Mouse (Mus musculus) hindbrain, embryonic 12.5 days (tissue): Measurements from ENCODE around the gene Scyl2. TPM values are rescaled to one million over a fixed set of nuclear protein-coding genes. Genes with fewer than 3 reads are reported as not detected.
"Not testable (repeated sequence)": the region's sequence is repeated elsewhere in the genome, so short reads cannot be mapped to it uniquely, and the experiment has no call there.

Source experiments
- ATAC-seq: fragments of 200-750 bp; cut with Nextera tagmentation; 2 replicates; pipeline ENCODE4 v1.8.0; 2017; ENCODE audit warnings: moderate TSS enrichment; ENCODE audit not compliant: low FRiP score
- H3K27ac ChIP-seq: fragments of 300-500 bp; sonication (generic); 2 replicates; pipeline ENCODE4 v1.5.1; 2016; ENCODE audit warnings: mild to moderate bottlenecking
- H3K27me3 ChIP-seq: fragments of 300-500 bp; sonication (generic); 2 replicates; pipeline ENCODE4 v1.6.1; 2016; ENCODE audit warnings: mild to moderate bottlenecking
- H3K36me3 ChIP-seq: fragments of 300-500 bp; sonication (generic); 2 replicates; pipeline ENCODE4 v1.6.1; 2016; ENCODE audit warnings: mild to moderate bottlenecking
- H3K4me1 ChIP-seq: fragments of 300-500 bp; sonication (generic); 2 replicates; pipeline ENCODE4 v1.6.1; 2016
- H3K4me2 ChIP-seq: fragments of 300-500 bp; sonication (generic); replicated peaks from 2 replicates; pipeline ENCODE4 v1.6.1; 2016; ENCODE audit warnings: mild to moderate bottlenecking
- H3K4me3 ChIP-seq: fragments of 300-500 bp; sonication (generic); 2 replicates; pipeline ENCODE4 v1.5.1; 2016; ENCODE audit warnings: mild to moderate bottlenecking
- H3K9ac ChIP-seq: fragments of 300-500 bp; sonication (generic); 2 replicates; pipeline ENCODE4 v1.6.1; 2016; ENCODE audit warnings: mild to moderate bottlenecking, moderate library complexity
- H3K9me3 ChIP-seq: fragments of 300-500 bp; sonication (generic); replicated peaks from 2 replicates; pipeline ENCODE4 v1.6.1; 2016; ENCODE audit warnings: mild to moderate bottlenecking
- WGBS: fragments of 180-500 bp; shearing (Covaris S2); methylation state at CpG from one replicate; pipeline ENCODE4 v1.1.7; 2016; 5-methylcytosine and 5-hydroxymethylcytosine counted together
- polyA plus RNA-seq: library from polyadenylated mRNA; unstranded; fragments of >200 nt; fragmentation: Nextera tagmentation; extraction: Ambion mirVana; gene quantifications from 2 replicates; pipeline ENCODE4 v1.2.1, GENCODE M21; 2016

Gene Scyl2
- polyA plus RNA-seq, 1 experiment from 2014 or later, result 11.8 TPM

DNA sequence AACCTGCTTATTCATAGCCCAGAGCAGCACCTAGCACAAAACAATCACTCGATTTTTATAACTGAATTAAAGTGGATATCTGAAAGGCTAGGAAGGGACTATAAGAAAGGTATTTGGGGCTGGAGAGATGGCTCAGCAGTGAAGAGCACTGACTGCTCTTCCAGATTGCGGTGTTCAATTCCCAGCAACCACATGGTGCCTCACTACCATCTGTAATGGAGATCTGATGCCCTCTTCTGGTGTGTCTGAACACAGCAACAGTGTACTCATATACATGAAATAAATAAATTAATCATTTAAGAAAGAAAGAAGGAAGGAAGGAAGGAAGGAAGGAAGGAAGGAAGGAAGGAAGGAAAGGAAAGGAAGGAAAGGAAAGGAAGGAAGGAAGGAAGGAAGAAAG is 10.2 kb upstream of the Scyl2 start:
- H3K27me3 ChIP-seq, H3K9ac ChIP-seq, H3K9me3 ChIP-seq, H3K27ac ChIP-seq, H3K4me3 ChIP-seq, H3K4me2 ChIP-seq, ATAC-seq, H3K36me3 ChIP-seq, H3K4me1 ChIP-seq: not testable (repeated sequence)
- WGBS, result 74% methylated on average over 2 of the region's 2 CpGs

DNA sequence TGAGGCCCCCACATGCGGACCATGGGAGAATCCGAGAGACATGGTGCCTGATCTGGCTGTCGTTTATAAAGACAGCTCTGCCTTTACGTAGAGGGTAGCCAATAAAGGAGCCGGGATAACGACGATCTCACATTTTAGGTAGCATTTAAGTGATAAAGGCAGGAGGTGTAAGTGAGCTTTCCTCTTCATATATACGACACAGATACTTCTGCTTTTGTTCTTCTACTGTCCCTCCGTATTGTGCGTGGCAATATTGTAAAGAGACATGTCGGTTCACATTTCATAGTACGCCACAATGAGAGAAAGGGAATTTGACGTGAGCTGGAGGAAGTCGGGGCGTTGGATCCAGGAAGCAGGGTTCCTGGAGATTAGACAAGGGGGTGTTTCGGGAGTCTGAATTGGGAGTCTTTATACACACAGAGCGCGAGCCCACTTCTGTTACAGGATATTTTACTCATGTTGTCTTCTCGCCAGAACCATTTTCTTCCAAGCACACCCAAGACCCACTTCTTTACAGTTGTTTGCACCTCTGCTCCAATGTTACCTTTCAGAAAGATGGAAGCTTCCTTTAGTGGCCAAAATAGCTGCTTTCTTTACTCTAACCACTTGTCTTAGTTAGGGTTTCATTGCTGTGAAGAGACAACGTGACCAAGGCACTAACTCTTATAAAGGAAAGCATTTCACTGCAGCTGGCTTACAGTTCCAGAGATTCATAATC is 9.3 kb upstream of the Scyl2 start:
- ATAC-seq, result no peak
- no peaks in the 10 kb centered on the region for H3K9me3 ChIP-seq
- H3K36me3 ChIP-seq, result no peaks in the 10 kb centered on the region
- no peak overlapping the region for H3K9ac ChIP-seq
- H3K27me3 ChIP-seq, result 0 out of 2 replicates have a peak, but pooled peaks cover 2% of the 10 kb centered on the region
- 84% methylated on average over 20 of the region's 20 CpGs for WGBS
- no peak overlapping the region for H3K4me3 ChIP-seq
- no peak overlapping the region for H3K4me2 ChIP-seq
- H3K4me1 ChIP-seq, result no peaks in the 10 kb centered on the region
- H3K27ac ChIP-seq, result no peak overlapping the region

DNA sequence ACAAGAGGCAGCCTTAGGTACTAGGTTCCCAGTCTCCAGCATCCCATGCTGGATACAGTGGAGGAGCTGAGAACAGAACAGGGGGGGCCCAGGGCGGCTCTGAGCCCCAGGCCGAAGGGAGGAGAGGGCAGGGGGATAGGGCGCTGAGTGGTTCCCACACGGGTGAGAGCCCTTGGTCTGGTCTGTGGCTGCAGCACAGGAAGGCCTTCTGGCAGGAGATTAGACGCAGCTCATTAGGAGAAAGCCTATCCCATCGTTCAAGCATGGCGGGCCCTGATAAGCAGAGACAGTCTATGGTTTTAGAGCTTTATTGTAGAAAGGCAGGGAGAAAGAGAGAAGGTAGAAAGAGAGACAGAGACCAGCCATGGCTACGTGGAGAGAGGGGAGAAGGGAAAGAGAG is 3.9 kb upstream of the Scyl2 start:
- no peaks in the 10 kb centered on the region for H3K36me3 ChIP-seq
- no peak overlapping the region for H3K9ac ChIP-seq
- H3K27ac ChIP-seq, result no peak overlapping the region
- ATAC-seq, result no peak
- peaks cover 2% of the 10 kb centered on the region; the same call in 1 of the 2 replicates for H3K27me3 ChIP-seq
- H3K4me2 ChIP-seq, result no peak overlapping the region
- H3K4me1 ChIP-seq, result peaks cover 6% of the 10 kb centered on the region
- H3K4me3 ChIP-seq, result no peak overlapping the region
- 65% methylated on average over 8 of the region's 8 CpGs for WGBS
- H3K9me3 ChIP-seq, result no peaks in the 10 kb centered on the region

DNA sequence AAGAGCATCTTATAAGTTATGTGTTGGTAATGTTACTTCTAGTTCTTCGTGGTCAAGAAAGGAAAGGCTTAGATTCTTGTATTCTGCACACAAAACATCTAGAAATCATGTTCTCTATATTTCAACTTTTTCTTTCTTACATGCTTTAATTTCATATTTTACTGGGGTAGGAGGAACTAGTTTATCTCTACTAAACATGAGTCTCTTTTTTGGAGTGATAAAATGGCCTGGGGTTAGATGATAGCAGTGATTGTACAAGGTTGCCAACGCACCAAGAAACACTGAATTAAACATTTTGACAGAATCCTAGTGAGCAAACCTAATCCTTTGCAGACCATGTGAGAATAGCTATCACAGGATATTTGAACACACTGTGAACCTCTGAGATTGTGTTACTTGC is 1.4 kb upstream of the Scyl2 start:
- H3K4me3 ChIP-seq, result no peak overlapping the region
- 79% methylated on average over 2 of the region's 2 CpGs for WGBS
- H3K36me3 ChIP-seq, result no peaks in the 10 kb centered on the region
- H3K9me3 ChIP-seq, result no peaks in the 10 kb centered on the region
- H3K4me2 ChIP-seq, result no peak overlapping the region
- no peak overlapping the region for H3K27ac ChIP-seq
- H3K4me1 ChIP-seq, result peaks cover 18% of the 10 kb centered on the region
- no peak for ATAC-seq
- H3K27me3 ChIP-seq, result peaks cover 2% of the 10 kb centered on the region; the same call in 1 of the 2 replicates
- no peak overlapping the region for H3K9ac ChIP-seq

DNA sequence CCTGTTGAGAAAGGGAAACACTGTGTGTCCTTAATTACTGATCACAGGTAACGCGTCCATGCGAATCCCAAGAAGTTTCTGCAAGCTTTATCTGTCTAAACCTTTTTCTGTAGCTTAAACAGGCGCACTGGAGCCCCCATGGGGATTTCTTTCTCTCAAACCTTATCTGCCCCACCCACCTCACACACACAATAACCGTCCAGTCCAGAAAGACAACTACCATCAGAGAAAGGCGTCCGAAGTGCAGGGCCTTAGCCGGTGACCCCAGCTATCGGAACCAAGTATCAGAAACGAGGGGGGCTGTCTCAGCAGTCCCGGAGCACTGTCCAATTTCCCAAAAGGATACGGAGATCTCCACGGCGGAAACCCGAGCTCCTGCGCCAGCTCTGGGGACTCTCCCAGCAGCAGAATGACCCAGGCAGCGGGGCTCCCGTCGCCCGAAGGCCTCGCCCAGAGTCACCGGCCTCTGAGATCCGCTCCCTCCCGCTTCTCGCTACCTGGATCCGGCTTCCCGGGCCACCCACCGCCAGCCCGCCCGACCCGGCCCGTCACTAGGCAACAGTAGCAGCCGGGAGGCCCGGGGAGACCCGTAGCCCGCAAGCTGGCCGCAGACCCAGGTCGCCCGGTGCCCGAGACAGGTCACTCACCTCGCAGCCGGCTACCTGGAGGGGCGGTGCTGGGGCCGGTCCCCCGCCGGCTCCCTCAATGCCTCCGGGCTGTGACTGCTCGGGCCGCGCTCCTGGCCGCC is 520 bp downstream of the Scyl2 start:
- H3K9me3 ChIP-seq, result no peaks in the 10 kb centered on the region
- peak overlapping the region; percentile 77 for H3K4me2 ChIP-seq
- H3K36me3 ChIP-seq, result no peaks in the 10 kb centered on the region
- WGBS, result 1% methylated on average over 45 of the region's 51 CpGs
- ATAC-seq, result no peak; the same call in 1 of the 2 replicates
- H3K9ac ChIP-seq, result peak overlapping the region; percentile 98
- peaks cover 2% of the 10 kb centered on the region; the same call in 1 of the 2 replicates for H3K27me3 ChIP-seq
- peak overlapping the region; percentile 99 for H3K4me3 ChIP-seq
- peak overlapping the region; percentile 75; the same call in 1 of the 2 replicates for H3K27ac ChIP-seq
- peaks cover 18% of the 10 kb centered on the region for H3K4me1 ChIP-seq

DNA sequence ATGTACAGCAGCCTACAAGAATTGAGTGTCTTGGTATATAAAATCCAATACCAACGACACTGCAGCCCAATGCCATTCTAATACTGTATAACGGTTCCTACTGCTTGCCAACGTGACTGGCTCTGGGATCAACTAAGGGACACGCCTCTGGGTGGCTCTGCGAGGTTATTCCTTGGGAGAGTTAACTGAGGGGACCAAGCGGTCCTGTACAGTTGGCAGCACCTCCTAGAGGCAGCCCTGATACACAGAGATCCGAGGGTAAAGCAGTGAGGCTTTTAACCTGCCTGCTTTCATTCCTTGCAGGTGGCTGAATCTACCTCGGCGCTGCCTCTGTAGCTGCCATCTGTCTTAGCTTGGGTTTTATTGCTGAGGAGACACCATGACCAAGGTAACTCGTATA is 3.1 kb downstream of the Scyl2 start:
- H3K9me3 ChIP-seq, result no peaks in the 10 kb centered on the region
- 84% methylated on average over 10 of the region's 10 CpGs for WGBS
- no peak overlapping the region for H3K9ac ChIP-seq
- H3K4me1 ChIP-seq, result peaks cover 18% of the 10 kb centered on the region
- H3K27me3 ChIP-seq, result no peaks in the 10 kb centered on the region; the same call in 1 of the 2 replicates
- no peak for ATAC-seq
- H3K4me2 ChIP-seq, result no peak overlapping the region
- 0 out of 2 replicates have a peak, but pooled peaks cover 3% of the 10 kb centered on the region for H3K36me3 ChIP-seq
- H3K4me3 ChIP-seq, result no peak overlapping the region
- no peak overlapping the region for H3K27ac ChIP-seq

DNA sequence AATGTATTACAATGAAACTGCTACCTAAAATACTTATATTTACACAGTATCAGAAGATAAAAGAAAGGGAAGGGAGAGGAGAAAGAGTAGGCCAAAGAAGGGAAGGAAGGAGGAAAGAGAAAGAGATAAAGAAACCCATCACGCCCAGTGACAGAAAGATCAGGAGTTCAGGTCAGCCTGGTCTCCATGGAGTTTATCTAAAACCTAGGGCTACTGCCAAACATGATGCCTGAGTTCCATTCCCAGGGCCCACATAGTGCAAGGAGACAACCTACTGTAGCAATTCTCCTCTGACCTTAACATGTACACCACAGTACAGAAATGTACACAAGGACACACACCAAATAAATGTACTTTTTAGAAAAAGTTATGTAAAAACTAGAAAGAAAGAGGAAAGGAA is 3.9 kb downstream of the Scyl2 start:
- Histone ChIP-seq H3K4me2 (no peak overlapping the region), H3K4me3 (no peak overlapping the region), H3K9ac (no peak overlapping the region), H3K36me3 (0 out of 2 replicates have a peak, but pooled peaks cover 3% of the 10 kb centered on the region), H3K4me1 (peaks cover 18% of the 10 kb centered on the region), H3K9me3 (no peaks in the 10 kb centered on the region), H3K27me3 (no peaks in the 10 kb centered on the region; the same call in 1 of the 2 replicates), H3K27ac (no peak overlapping the region)
- 94% methylated on average over 1 of the region's 1 CpGs for WGBS
- ATAC-seq, result no peak

DNA sequence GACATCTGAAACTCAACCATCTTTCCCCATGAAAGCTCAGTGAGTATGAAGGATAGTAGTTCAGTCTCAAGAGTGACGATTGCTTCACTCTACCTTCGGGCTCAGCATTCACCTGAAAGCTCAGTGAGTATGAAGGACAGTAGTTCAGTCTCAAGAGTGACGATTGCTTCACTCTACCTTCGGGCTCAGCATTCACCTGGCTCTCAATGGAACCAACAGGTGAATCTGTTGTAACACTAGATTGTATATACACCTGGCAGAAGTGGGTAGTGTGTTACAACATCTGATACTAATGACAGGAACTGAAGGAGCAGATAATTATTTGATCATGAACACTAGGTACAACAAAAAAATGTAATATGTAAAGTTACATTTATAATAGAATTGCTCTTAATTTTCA is 4.4 kb downstream of the Scyl2 start:
- 96% methylated on average over 4 of the region's 4 CpGs for WGBS
- no peak overlapping the region for H3K4me2 ChIP-seq
- H3K4me3 ChIP-seq, result no peak overlapping the region
- H3K27ac ChIP-seq, result no peak overlapping the region
- no peak overlapping the region for H3K9ac ChIP-seq
- H3K36me3 ChIP-seq, result 0 out of 2 replicates have a peak, but pooled peaks cover 3% of the 10 kb centered on the region
- H3K27me3 ChIP-seq, result no peaks in the 10 kb centered on the region
- ATAC-seq, result no peak
- H3K9me3 ChIP-seq, result no peaks in the 10 kb centered on the region
- peaks cover 18% of the 10 kb centered on the region for H3K4me1 ChIP-seq

DNA sequence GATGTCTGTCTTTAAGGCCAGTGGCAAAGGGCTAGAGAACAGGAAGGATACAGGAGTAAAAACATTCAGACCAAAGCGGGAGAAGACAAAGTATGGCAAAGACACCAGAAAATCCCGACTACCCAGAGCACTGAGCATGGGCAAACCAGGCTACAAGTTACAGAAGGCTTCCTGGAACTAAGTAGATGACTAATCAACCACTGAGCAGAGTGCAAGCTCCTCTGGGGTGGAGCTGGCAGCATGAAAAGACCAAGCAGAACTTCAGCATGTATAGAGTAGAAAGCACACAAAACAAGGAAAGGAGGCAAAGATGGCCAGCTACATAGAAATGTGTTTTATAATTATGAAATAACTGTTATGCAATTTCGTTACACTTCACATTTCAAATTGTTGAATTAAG is 5.6 kb downstream of the Scyl2 start:
- Histone ChIP-seq H3K36me3 (0 out of 2 replicates have a peak, but pooled peaks cover 3% of the 10 kb centered on the region), H3K27me3 (no peaks in the 10 kb centered on the region), H3K4me2 (no peak overlapping the region), H3K4me3 (no peak overlapping the region), H3K27ac (no peak overlapping the region), H3K4me1 (peaks cover 15% of the 10 kb centered on the region), H3K9ac (no peak overlapping the region), H3K9me3 (no peaks in the 10 kb centered on the region)
- ATAC-seq, result no peak
- 93% methylated on average over 3 of the region's 3 CpGs for WGBS

DNA sequence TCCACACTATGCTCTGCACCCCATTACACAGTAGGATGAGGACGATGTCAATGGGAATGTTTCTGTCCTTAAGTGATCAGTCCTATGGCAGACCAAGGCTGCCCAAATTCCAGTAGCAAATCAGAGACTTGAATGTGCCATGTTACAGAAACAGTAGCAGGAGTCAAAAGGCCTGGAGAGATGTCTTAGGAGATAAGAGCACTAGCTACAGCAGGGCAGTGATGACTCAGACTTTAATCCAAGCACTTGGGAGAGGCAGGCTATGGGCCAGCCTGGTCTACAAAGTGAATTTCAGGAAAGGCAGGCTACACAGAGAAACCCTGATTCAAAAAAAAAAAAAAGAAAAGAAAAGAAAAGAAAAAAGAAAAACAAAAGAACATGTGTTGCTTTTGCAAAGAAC is 6.6 kb downstream of the Scyl2 start:
- Histone ChIP-seq H3K27me3 (no peaks in the 10 kb centered on the region), H3K4me1 (peaks cover 9% of the 10 kb centered on the region; the same call in 1 of the 2 replicates), H3K27ac (no peak overlapping the region), H3K9me3 (no peaks in the 10 kb centered on the region), H3K4me2 (no peak overlapping the region), H3K4me3 (no peak overlapping the region), H3K36me3 (0 out of 2 replicates have a peak, but pooled peaks cover 3% of the 10 kb centered on the region), H3K9ac (no peak overlapping the region)
- ATAC-seq, result no peak
- 94% methylated on average over 1 of the region's 1 CpGs for WGBS

DNA sequence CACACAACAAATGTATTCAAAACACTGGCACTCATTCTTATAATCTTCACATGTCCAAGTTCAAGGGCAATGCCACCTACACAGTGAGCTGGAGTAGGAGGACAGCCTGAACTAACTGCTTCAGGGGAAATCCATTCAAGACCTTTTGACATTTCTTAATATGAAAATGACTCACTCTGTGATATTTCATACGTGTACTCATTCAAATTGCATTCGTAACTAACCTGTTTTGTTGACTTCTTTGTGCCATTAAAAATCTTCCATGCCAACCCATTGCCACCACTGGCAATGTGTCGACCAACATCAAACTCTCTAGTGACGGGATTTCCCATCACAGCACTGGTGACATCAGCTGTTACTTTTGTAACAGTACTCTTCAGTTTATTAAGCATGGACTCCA is 8.0 kb downstream of the Scyl2 start:
- no peak overlapping the region for H3K9ac ChIP-seq
- 94% methylated on average over 4 of the region's 4 CpGs for WGBS
- no peak overlapping the region for H3K4me2 ChIP-seq
- ATAC-seq, result no peak
- H3K27me3 ChIP-seq, result no peaks in the 10 kb centered on the region
- no peak overlapping the region for H3K27ac ChIP-seq
- no peaks in the 10 kb centered on the region; the same call in 1 of the 2 replicates for H3K4me1 ChIP-seq
- 0 out of 2 replicates have a peak, but pooled peaks cover 3% of the 10 kb centered on the region for H3K36me3 ChIP-seq
- H3K9me3 ChIP-seq, result no peaks in the 10 kb centered on the region
- H3K4me3 ChIP-seq, result no peak overlapping the region

DNA sequence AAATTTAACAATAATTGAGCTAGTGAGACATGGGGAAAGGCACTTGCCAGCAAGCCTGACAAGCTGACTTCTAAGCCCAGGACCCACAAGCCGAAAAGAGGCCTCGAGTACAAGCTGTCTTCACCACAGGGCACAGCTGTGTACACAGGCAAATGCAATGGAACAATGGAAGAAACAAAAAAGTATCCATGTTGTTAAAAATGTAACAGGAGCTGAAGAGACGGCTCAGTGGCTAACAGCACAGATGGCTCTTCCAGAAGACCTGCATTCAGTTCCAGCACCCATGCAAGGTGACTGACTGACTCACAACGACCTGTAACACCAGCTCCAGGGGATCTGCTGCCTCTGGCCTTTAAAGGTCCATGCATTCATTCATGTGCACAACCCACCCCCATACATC is 9.5 kb downstream of the Scyl2 start:
- Histone ChIP-seq H3K4me3 (no peak overlapping the region), H3K9ac (no peak overlapping the region), H3K36me3 (0 out of 2 replicates have a peak, but pooled peaks cover 3% of the 10 kb centered on the region), H3K27ac (no peak overlapping the region), H3K9me3 (no peaks in the 10 kb centered on the region), H3K4me2 (no peak overlapping the region), H3K4me1 (no peaks in the 10 kb centered on the region), H3K27me3 (no peaks in the 10 kb centered on the region)
- no peak for ATAC-seq
- WGBS, result 58% methylated on average over 4 of the region's 4 CpGs
